Mouse (Mus musculus): ENCODE data around the gene Pagr1b. TPM values are rescaled to one million over a fixed set of nuclear protein-coding genes. Genes with fewer than 3 reads are reported as not detected.

Gene Pagr1b
- polyA plus RNA-seq, 1 experiment from 2014 or later, result not detected

Small RNA genes within 50 kb of the gene (microRNA-seq; reads per million reads assigned to microRNA genes)
- not detected for gene Gm44343

Other genes with a start within 250 kb of the Pagr1b start
- 43.4 and 66.0 TPM in 2 replicates for gene Ypel3, start 239.5 kb downstream of the Pagr1b start, polyA plus RNA-seq (2016; fragmentation: Nextera tagmentation; extraction: Ambion mirVana)
- gene Tbx6, start 235.0 kb downstream of the Pagr1b start, polyA plus RNA-seq (2016; fragmentation: Nextera tagmentation; extraction: Ambion mirVana), result 0.23 and 0.53 TPM in 2 replicates
- 233 and 325 TPM in 2 replicates for gene Ppp4c, start 224.0 kb downstream of the Pagr1b start, polyA plus RNA-seq (2016; fragmentation: Nextera tagmentation; extraction: Ambion mirVana)
- 0.06 and 0.38 TPM in 2 replicates for gene Fam57b, start 218.8 kb downstream of the Pagr1b start, polyA plus RNA-seq (2016; fragmentation: Nextera tagmentation; extraction: Ambion mirVana)
- not detected in 2 replicates for gene 4930451I11Rik, start 184.8 kb downstream of the Pagr1b start, polyA plus RNA-seq (2016; fragmentation: Nextera tagmentation; extraction: Ambion mirVana)
- 0.28 and 0.64 TPM in 2 replicates for gene Doc2a, start 169.1 kb downstream of the Pagr1b start, polyA plus RNA-seq (2016; fragmentation: Nextera tagmentation; extraction: Ambion mirVana)
- 31.1 and 35.0 TPM in 2 replicates for gene Hirip3, start 154.5 kb downstream of the Pagr1b start, polyA plus RNA-seq (2016; fragmentation: Nextera tagmentation; extraction: Ambion mirVana)
- 79.1 and 92.0 TPM in 2 replicates for gene Ino80e, start 154.1 kb downstream of the Pagr1b start, polyA plus RNA-seq (2016; fragmentation: Nextera tagmentation; extraction: Ambion mirVana)
- 33.2 and 39.2 TPM in 2 replicates for gene Taok2, start 131.8 kb downstream of the Pagr1b start, polyA plus RNA-seq (2016; fragmentation: Nextera tagmentation; extraction: Ambion mirVana)
- 18.6 and 20.7 TPM in 2 replicates for gene Tmem219, start 93.6 kb downstream of the Pagr1b start, polyA plus RNA-seq (2016; fragmentation: Nextera tagmentation; extraction: Ambion mirVana)
- gene Kctd13, start 87.6 kb downstream of the Pagr1b start, polyA plus RNA-seq (2016; fragmentation: Nextera tagmentation; extraction: Ambion mirVana), result 15.5 and 21.3 TPM in 2 replicates
- gene Asphd1, start 66.9 kb downstream of the Pagr1b start, polyA plus RNA-seq (2016; fragmentation: Nextera tagmentation; extraction: Ambion mirVana), result not detected in 2 replicates
- gene Sez6l2, start 65.9 kb downstream of the Pagr1b start, polyA plus RNA-seq (2016; fragmentation: Nextera tagmentation; extraction: Ambion mirVana), result 0.15 and 0.35 TPM in 2 replicates
- 87.4 and 89.3 TPM in 2 replicates for gene Cdipt, start 40.6 kb downstream of the Pagr1b start, polyA plus RNA-seq (2016; fragmentation: Nextera tagmentation; extraction: Ambion mirVana)
- gene Cdiptos, start 40.4 kb downstream of the Pagr1b start, polyA plus RNA-seq (2016; fragmentation: Nextera tagmentation; extraction: Ambion mirVana), result 1.3 and 1.5 TPM in 2 replicates
- gene Mvp, start 1.9 kb downstream of the Pagr1b start, polyA plus RNA-seq (2016; fragmentation: Nextera tagmentation; extraction: Ambion mirVana), result 8.4 and 9.9 TPM in 2 replicates
- gene Pagr1a, start 868 bp upstream of the Pagr1b start, polyA plus RNA-seq (2016; fragmentation: Nextera tagmentation; extraction: Ambion mirVana), result 64.1 and 99.6 TPM in 2 replicates
- 20.6 and 46.6 TPM in 2 replicates for gene Gm42742, start 4.6 kb upstream of the Pagr1b start, polyA plus RNA-seq (2016; fragmentation: Nextera tagmentation; extraction: Ambion mirVana)
- 2.4 and 3.2 TPM in 2 replicates for gene Prrt2, start 4.7 kb upstream of the Pagr1b start, polyA plus RNA-seq (2016; fragmentation: Nextera tagmentation; extraction: Ambion mirVana)
- gene Maz, start 10.6 kb upstream of the Pagr1b start, polyA plus RNA-seq (2016; fragmentation: Nextera tagmentation; extraction: Ambion mirVana), result 41.5 and 66.9 TPM in 2 replicates
- gene Kif22, start 26.0 kb upstream of the Pagr1b start, polyA plus RNA-seq (2016; fragmentation: Nextera tagmentation; extraction: Ambion mirVana), result 110 and 145 TPM in 2 replicates
- gene Zg16, start 70.8 kb upstream of the Pagr1b start, polyA plus RNA-seq (2016; fragmentation: Nextera tagmentation; extraction: Ambion mirVana), result not detected in 2 replicates
- 0.73 and 1.0 TPM in 2 replicates for gene AI467606, start 74.9 kb upstream of the Pagr1b start, polyA plus RNA-seq (2016; fragmentation: Nextera tagmentation; extraction: Ambion mirVana)
- gene Qprt, start 105.7 kb upstream of the Pagr1b start, polyA plus RNA-seq (2016; fragmentation: Nextera tagmentation; extraction: Ambion mirVana), result 7.2 and 14.5 TPM in 2 replicates
- gene Spn, start 121.3 kb upstream of the Pagr1b start, polyA plus RNA-seq (2016; fragmentation: Nextera tagmentation; extraction: Ambion mirVana), result 0.06 and 0.50 TPM in 2 replicates
- gene Cd2bp2, start 179.6 kb upstream of the Pagr1b start, polyA plus RNA-seq (2016; fragmentation: Nextera tagmentation; extraction: Ambion mirVana), result 49.1 and 61.0 TPM in 2 replicates
- gene Tbc1d10b, start 192.0 kb upstream of the Pagr1b start, polyA plus RNA-seq (2016; fragmentation: Nextera tagmentation; extraction: Ambion mirVana), result 26.4 and 28.3 TPM in 2 replicates
- 40.4 and 51.1 TPM in 2 replicates for gene Mylpf, start 192.4 kb upstream of the Pagr1b start, polyA plus RNA-seq (2016; fragmentation: Nextera tagmentation; extraction: Ambion mirVana)
- 30.5 and 42.9 TPM in 2 replicates for gene Zfp553, start 216.6 kb upstream of the Pagr1b start, polyA plus RNA-seq (2016; fragmentation: Nextera tagmentation; extraction: Ambion mirVana)
- gene Sept1, start 216.6 kb upstream of the Pagr1b start, polyA plus RNA-seq (2016; fragmentation: Nextera tagmentation; extraction: Ambion mirVana), result 21.2 and 25.4 TPM in 2 replicates
- 41.3 and 44.6 TPM in 2 replicates for gene Zfp771, start 227.8 kb upstream of the Pagr1b start, polyA plus RNA-seq (2016; fragmentation: Nextera tagmentation; extraction: Ambion mirVana)
- 222 and 262 TPM in 2 replicates for gene Dctpp1, start 244.2 kb upstream of the Pagr1b start, polyA plus RNA-seq (2016; fragmentation: Nextera tagmentation; extraction: Ambion mirVana)

Measured in heart, embryonic 10.5 days (tissue).